Mouse (Mus musculus) hindbrain, embryonic 15.5 days (tissue): ENCODE data around the gene Ftsj1. TPM values are rescaled to one million over a fixed set of nuclear protein-coding genes. Genes with fewer than 3 reads are reported as not detected.
A peak's percentile ranks its signal among the peaks of the same experiment; 100 is the strongest.

ENCODE experiments used
- ATAC-seq: fragments of 200-750 bp; cut with Nextera tagmentation; 2 replicates; pipeline ENCODE4 v1.8.0; 2017; ENCODE audit warnings: low read depth, moderate number of reproducible peaks, moderate TSS enrichment; ENCODE audit not compliant: low FRiP score
- H3K27ac ChIP-seq: fragments of 300-500 bp; sonication (generic); replicated peaks from 2 replicates; pipeline ENCODE4 v1.5.1; 2015; ENCODE audit warnings: mild to moderate bottlenecking, inconsistent platforms
- H3K27me3 ChIP-seq: fragments of 300-500 bp; sonication (generic); 2 replicates; pipeline ENCODE4 v1.6.1; 2015; ENCODE audit warnings: control low read depth, inconsistent platforms
- H3K36me3 ChIP-seq: fragments of 300-500 bp; sonication (generic); 2 replicates; pipeline ENCODE4 v1.6.1; 2015; ENCODE audit warnings: control low read depth, inconsistent platforms
- H3K4me1 ChIP-seq: fragments of 300-500 bp; sonication (generic); replicated peaks from 2 replicates; pipeline ENCODE4 v1.6.1; 2015; ENCODE audit warnings: control low read depth, inconsistent platforms
- H3K4me2 ChIP-seq: fragments of 300-500 bp; sonication (generic); 2 replicates; pipeline ENCODE4 v1.6.1; 2015; ENCODE audit warnings: moderate library complexity, mild to moderate bottlenecking, inconsistent platforms
- H3K4me3 ChIP-seq: fragments of 300-500 bp; sonication (generic); 2 replicates; pipeline ENCODE4 v1.5.1; 2015; ENCODE audit warnings: mild to moderate bottlenecking, inconsistent platforms
- H3K9ac ChIP-seq: fragments of 300-500 bp; sonication (generic); 2 replicates; pipeline ENCODE4 v1.6.1; 2015; ENCODE audit warnings: inconsistent platforms
- H3K9me3 ChIP-seq: fragments of 300-500 bp; sonication (generic); 2 replicates; pipeline ENCODE4 v1.6.1; 2016; ENCODE audit warnings: control low read depth, inconsistent platforms
- WGBS: fragments of 180-500 bp; shearing (Covaris S2); methylation state at CpG from one replicate; pipeline ENCODE4 v1.1.7; 2015; 5-methylcytosine and 5-hydroxymethylcytosine counted together
- polyA plus RNA-seq: library from polyadenylated mRNA; unstranded; fragments of >200 nt; fragmentation: Nextera tagmentation; extraction: Ambion mirVana; gene quantifications from 2 replicates; pipeline ENCODE4 v1.2.1, GENCODE M21; 2015

Ftsj1 gene
- 48.8 and 51.0 TPM in 2 replicates for polyA plus RNA-seq

DNA sequence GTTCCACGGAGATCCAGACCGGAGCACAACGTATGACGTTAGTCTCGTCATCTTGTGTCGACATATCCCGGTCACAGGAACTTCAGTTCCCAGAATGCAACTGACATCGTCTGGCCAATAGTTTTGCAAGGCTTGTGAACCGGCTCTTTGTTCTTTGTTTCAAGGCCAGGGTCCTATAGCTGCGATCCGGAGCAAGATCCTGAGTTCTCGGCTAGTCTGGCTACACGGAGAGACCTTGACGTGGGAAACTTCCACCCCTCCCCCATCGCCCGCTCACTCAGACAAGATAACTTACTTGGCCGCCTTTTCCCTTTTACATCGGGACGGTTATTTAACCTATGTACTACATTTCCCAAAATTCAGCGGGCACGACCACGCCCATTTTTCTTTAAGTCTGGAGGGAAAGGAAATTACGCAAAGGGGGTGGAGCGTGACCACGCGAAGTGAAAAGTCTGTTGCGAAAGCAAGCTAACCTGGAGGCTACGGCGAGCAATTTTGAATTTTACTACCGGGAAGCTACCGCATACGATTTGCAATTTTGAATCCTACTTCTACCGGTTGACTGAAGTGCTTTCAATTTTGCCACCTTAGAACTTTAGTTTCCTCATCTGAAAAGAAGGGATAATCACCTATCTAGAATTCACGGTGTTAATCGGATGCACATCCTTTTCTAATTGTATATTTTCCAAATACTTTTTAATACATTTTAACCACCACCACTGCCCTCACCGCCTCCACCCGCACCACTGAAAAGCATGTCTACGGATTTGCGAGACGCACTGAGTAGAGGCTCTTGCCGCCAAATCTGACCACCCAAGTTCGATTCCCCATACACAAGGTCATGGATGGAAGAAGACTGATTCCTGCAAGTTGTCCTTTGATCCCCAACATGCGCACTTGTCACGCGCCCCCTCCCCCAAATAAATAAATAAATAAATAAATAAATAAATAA is at the start of gene Ftsj1:
Gene Ftsj1 (minus strand): TSS at position 73 of the 952 bp plus-strand sequence.
- WGBS = 15% methylated on average over 45 of the region's 45 CpGs
- Histone ChIP-seq H3K27ac (peak within 1 kb of the TSS; percentile 89), H3K9me3 (no peaks in the 10 kb centered on the region), H3K27me3 (no peaks in the 10 kb centered on the region), H3K4me1 (peaks cover 8% of the 10 kb centered on the region; the same call in 1 of the 2 replicates), H3K4me3 (peak within 1 kb of the TSS; percentile 58), H3K36me3 (no peaks in the 10 kb centered on the region; the same call in 1 of the 2 replicates), H3K4me2 (peak within 1 kb of the TSS; percentile 58), H3K9ac (peak within 1 kb of the TSS; percentile 60)
- ATAC-seq = peak; percentile 95

DNA sequence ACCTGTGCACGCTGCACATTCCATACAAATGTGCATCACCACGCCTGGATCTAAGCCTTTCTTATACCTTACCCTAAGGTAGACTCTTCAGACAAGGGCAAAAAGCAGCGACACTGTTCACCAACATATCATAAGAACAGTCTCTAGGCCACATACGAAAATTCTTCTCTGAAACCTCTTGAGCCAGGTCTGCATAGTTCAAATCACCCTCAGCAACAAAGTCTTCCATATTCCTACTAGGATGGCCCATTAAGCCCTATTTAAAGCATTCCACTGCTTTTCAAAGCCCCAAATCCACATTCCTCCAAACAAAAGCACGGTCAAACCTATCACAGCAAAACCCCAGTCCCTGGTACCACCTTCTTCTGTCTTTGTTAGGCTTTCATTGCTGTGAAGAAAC is 36.4 kb upstream of the Ftsj1 start:
- H3K4me2 ChIP-seq = no peak overlapping the region
- no peak for ATAC-seq
- H3K27ac ChIP-seq = no peak overlapping the region
- no peak overlapping the region for H3K9ac ChIP-seq
- H3K4me3 ChIP-seq = no peak overlapping the region
- H3K4me1 ChIP-seq = no peaks in the 10 kb centered on the region
- 77% methylated on average over 5 of the region's 5 CpGs for WGBS
- H3K36me3 ChIP-seq = no peaks in the 10 kb centered on the region
- no peaks in the 10 kb centered on the region for H3K27me3 ChIP-seq
- no peaks in the 10 kb centered on the region for H3K9me3 ChIP-seq

DNA sequence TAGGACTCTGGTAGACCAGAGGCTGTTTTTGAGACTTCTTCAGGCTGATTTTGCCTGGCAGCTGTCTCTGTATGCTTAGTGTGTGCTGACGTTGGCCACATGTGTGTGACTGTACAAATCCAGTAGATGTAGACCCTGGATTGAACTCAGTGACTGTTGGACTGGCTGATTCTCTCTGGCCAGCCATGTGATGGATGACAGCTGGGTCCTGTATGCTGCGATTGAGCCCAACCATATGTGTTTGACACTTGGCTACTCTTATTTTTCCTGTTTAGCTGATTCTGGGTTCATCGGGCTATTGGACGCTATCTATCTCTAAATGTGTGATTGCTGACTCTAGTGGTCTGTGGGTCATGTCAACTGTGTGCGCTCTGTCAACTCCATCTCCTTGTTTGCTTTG is 21.9 kb upstream of the Ftsj1 start:
- Histone ChIP-seq H3K27ac (no peak overlapping the region), H3K9me3 (no peaks in the 10 kb centered on the region), H3K9ac (no peak overlapping the region), H3K36me3 (no peaks in the 10 kb centered on the region), H3K27me3 (no peaks in the 10 kb centered on the region), H3K4me3 (no peak overlapping the region), H3K4me1 (no peaks in the 10 kb centered on the region), H3K4me2 (no peak overlapping the region)
- no peak for ATAC-seq
- WGBS = 89% methylated on average over 5 of the region's 5 CpGs

- no peaks in the 10 kb centered on the region for H3K36me3 ChIP-seq
- WGBS = 26% methylated on average over 9 of the region's 10 CpGs
- H3K9ac ChIP-seq = no peak overlapping the region
- H3K4me1 ChIP-seq = no peaks in the 10 kb centered on the region
- H3K4me2 ChIP-seq = 0 out of 2 replicates have a peak overlapping the region, but pooled peaks have one; percentile 33
- H3K4me3 ChIP-seq = no peak overlapping the region; the same call in 1 of the 2 replicates
- H3K9me3 ChIP-seq = no peaks in the 10 kb centered on the region
- no peaks in the 10 kb centered on the region for H3K27me3 ChIP-seq
- H3K27ac ChIP-seq = no peak overlapping the region
- ATAC-seq = no peak
These were observed 19.8 kb upstream of the Ftsj1 start for GRCm38 (mm10) chrX:8272000-8272399.

DNA sequence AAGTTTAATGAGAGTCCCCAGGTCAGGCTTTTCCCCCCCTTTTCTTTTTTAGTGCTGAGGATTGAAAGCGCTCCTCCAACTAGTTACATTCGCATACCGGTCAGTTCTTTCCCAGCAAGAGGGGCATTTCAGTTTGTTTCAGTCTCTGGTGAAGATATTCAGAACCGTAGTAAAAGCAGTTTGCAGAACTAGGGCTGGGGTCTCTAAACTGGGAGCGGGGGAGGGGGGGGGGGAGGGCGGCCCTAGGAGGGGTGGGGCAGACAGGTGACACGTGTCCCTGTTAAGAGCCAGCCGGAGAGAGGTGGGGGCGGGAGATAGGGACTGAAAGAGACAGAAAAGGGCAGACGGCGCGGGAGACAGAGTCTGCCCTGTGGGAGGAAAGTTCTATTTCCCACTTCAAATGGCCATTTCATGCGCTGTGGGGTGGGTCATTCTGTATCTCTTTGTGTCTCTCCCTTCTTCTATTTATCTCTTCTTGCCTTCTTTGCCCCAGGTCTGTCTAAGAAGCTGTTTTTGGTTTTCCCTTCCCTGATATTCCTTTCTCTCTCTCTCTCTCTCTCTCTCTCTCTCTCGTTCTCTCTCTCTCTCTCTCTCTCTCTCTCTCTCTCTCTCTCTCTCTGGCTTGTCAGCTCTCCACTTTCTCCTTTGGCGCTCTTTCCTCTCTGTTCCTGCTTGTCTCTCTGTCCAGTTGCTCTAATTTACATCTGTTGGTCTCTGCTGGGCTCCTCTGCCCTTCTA is 19.0 kb upstream of the Ftsj1 start, which contains the start of gene Slc38a5:
Gene Slc38a5 (plus strand): TSS at position 51 of the 738 bp plus-strand sequence.
- no peaks in the 10 kb centered on the region for H3K9me3 ChIP-seq
- H3K27ac ChIP-seq = no peak within 1 kb of the TSS
- no peak within 1 kb of the TSS for H3K9ac ChIP-seq
- no peaks in the 10 kb centered on the region for H3K27me3 ChIP-seq
- no peaks in the 10 kb centered on the region for H3K36me3 ChIP-seq
- no peak within 1 kb of the TSS; the same call in 1 of the 2 replicates for H3K4me3 ChIP-seq
- 22% methylated on average over 12 of the region's 15 CpGs for WGBS
- no peak for ATAC-seq
- H3K4me1 ChIP-seq = no peaks in the 10 kb centered on the region
- H3K4me2 ChIP-seq = peak within 1 kb of the TSS; percentile 33; the same call in 1 of the 2 replicates

GRCm38 (mm10) chrX:8264222-8264621 is 12.0 kb upstream of the Ftsj1 start:
- Histone ChIP-seq H3K4me3 (no peak overlapping the region), H3K4me1 (no peaks in the 10 kb centered on the region), H3K36me3 (no peaks in the 10 kb centered on the region), H3K4me2 (no peak overlapping the region), H3K9ac (no peak overlapping the region), H3K27ac (no peak overlapping the region), H3K27me3 (no peaks in the 10 kb centered on the region), H3K9me3 (no peaks in the 10 kb centered on the region)
- no peak for ATAC-seq
- 86% methylated on average over 3 of the region's 3 CpGs for WGBS

- no peaks in the 10 kb centered on the region for H3K4me1 ChIP-seq
- no peak for ATAC-seq
- no peak overlapping the region for H3K9ac ChIP-seq
- H3K4me2 ChIP-seq = no peak overlapping the region
- H3K36me3 ChIP-seq = no peaks in the 10 kb centered on the region
- H3K9me3 ChIP-seq = no peaks in the 10 kb centered on the region
- H3K27ac ChIP-seq = no peak overlapping the region
- H3K4me3 ChIP-seq = no peak overlapping the region
- no peaks in the 10 kb centered on the region for H3K27me3 ChIP-seq
- WGBS = 84% methylated on average over 5 of the region's 5 CpGs
These were observed 11.1 kb upstream of the Ftsj1 start for GRCm38 (mm10) chrX:8263156-8263804.

DNA sequence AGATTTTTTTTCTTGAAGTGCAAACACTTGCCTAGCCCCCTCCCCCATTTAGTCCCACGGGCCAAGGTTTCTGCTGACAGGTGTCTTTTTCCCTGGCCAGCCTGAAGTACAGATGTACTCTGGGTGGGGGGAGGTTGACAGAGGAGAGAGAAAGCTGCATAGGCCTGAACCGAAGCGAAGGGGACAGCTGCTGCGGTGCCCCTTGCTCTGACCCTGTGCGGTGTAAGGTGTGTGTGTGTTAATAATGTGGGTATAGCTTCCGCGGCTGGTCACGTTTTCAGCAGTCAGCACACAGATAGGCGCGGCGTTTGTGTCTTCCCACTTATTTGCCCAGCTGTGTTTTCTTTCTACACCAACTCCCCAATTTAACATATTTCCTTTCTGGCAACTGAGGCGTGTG is 7.3 kb upstream of the Ftsj1 start:
- H3K4me3 ChIP-seq = no peak overlapping the region
- WGBS = 87% methylated on average over 12 of the region's 12 CpGs
- no peak overlapping the region for H3K9ac ChIP-seq

GRCm38 (mm10) chrX:8255807-8256206 is 3.6 kb upstream of the Ftsj1 start:
- no peaks in the 10 kb centered on the region for H3K9me3 ChIP-seq
- no peak overlapping the region for H3K4me3 ChIP-seq
- no peak overlapping the region for H3K4me2 ChIP-seq
- H3K4me1 ChIP-seq = peaks cover 8% of the 10 kb centered on the region; the same call in 1 of the 2 replicates
- H3K27me3 ChIP-seq = no peaks in the 10 kb centered on the region
- no peak for ATAC-seq
- 28% methylated on average over 4 of the region's 6 CpGs for WGBS
- no peak overlapping the region for H3K9ac ChIP-seq
- H3K36me3 ChIP-seq = no peaks in the 10 kb centered on the region
- no peak overlapping the region for H3K27ac ChIP-seq

More for the DNA sequence above, 7.3 kb upstream of the Ftsj1 start:
- H3K27ac ChIP-seq = no peak overlapping the region
- H3K4me2 ChIP-seq = no peak overlapping the region
- no peak for ATAC-seq
- H3K4me1 ChIP-seq = no peaks in the 10 kb centered on the region
- no peaks in the 10 kb centered on the region for H3K36me3 ChIP-seq
- H3K27me3 ChIP-seq = no peaks in the 10 kb centered on the region
- no peaks in the 10 kb centered on the region for H3K9me3 ChIP-seq

GRCm38 (mm10) chrX:8253711-8254110 is 1.5 kb upstream of the Ftsj1 start:
- peaks cover 8% of the 10 kb centered on the region; the same call in 1 of the 2 replicates for H3K4me1 ChIP-seq
- H3K9me3 ChIP-seq = no peaks in the 10 kb centered on the region
- no peak overlapping the region for H3K27ac ChIP-seq
- H3K27me3 ChIP-seq = no peaks in the 10 kb centered on the region
- H3K36me3 ChIP-seq = no peaks in the 10 kb centered on the region; the same call in 1 of the 2 replicates
- H3K4me3 ChIP-seq = no peak overlapping the region
- H3K4me2 ChIP-seq = no peak overlapping the region
- WGBS = 85% methylated on average over 2 of the region's 2 CpGs
- no peak for ATAC-seq
- H3K9ac ChIP-seq = no peak overlapping the region

DNA sequence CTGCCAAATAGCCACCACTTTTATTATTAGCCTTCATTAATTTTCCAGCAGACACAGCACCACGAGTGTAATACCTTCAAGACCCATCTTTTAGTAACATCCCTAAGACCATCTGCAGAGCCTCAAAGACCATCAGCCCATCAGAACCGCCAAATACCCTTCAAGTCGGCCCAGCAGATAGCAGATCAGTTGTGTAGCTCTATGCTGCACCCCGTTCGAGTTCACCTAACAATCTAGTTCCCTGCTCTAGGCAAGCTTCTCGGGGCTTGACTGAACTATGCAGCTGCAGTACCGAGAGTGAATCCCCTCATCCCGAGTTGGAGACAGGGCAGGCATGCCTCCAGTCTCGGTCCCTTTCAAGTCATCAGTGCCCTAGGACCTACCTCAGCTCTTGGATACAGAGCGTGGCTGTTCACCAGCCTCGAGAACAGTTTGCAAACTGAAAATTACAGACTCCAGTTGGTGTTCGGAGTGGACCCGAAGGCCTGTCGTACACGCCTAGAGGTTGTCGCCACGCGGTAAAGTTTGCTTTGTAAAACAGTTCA is 345 bp downstream of the Ftsj1 start:
- Histone ChIP-seq H3K27ac (peak overlapping the region; percentile 56; the same call in 1 of the 2 replicates), H3K4me1 (peaks cover 8% of the 10 kb centered on the region; the same call in 1 of the 2 replicates), H3K9me3 (no peaks in the 10 kb centered on the region), H3K4me3 (peak overlapping the region; percentile 58), H3K9ac (peak overlapping the region; percentile 58), H3K36me3 (no peaks in the 10 kb centered on the region; the same call in 1 of the 2 replicates), H3K4me2 (peak overlapping the region; percentile 48), H3K27me3 (no peaks in the 10 kb centered on the region)
- peak; percentile 73; the same call in 1 of the 2 replicates for ATAC-seq
- 18% methylated on average over 18 of the region's 18 CpGs for WGBS
